Mouse (Mus musculus) urinary bladder, postnatal 25 days (tissue): ENCODE results near the gene Heatr1.
"Not testable (repeated sequence)": the region's sequence is repeated elsewhere in the genome, so short reads cannot be mapped to it uniquely, and the experiment has no call there.

Experiments used
- DNase-seq: peaks from one replicate; pipeline ENCODE4 v3.0.0; 2022; ENCODE audit warnings: low spot score

The Heatr1 gene

DNA sequence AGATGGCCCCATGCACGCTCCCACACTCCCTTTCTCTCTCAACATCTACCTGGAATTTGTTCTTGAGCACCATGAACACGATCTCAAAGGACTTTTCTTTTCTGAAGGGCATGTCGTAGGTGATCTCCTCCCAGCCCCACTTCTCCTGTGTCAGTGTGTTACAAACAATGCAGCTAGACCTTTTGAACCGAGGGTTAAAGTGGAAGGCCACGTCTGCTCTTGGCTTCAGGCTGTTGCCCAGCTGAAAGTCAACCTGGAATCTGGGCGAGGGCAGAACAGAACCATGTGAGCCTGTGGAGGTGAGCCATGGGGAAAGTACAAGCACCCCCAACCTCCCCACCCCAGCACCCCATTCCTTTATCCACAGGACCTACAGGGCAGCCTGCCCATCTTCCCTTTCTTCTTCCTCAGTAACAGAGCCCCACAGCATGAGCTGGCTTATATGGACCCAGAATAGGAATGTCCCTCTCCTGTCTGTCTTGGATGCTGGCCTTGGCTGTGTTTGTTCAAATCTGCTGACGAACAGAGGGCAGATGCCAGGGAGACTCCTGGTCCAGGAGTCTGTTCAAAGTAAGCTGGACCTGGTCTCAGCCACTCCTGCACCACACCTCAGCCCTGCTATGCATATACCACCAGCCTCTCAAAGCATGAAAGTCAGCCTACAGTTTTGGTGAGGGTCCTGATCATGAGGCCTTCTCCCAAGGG, 60.0 kb downstream of the Heatr1 start:
- DNase-seq, result no peak

DNA sequence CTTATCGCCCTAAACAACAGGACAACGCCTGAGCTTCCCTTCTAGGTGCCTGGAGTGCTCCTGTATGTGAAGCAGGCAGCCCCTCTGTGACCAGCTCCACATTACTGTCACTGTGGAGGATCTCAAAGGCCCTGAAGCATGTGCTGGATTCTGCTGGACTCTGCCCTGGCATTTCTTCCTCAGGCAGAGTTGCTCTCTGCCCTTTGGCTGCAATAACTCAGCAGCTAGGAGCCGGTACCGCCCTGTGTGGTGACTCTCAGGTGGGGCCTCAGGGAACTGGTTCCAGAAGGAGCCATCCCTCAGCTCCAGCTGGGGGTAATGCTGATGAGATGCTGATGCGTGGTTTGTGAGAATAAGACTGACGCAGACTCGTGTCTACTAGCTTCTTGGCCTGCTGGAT, 61.9 kb downstream of the Heatr1 start:
- no peak for DNase-seq

DNA sequence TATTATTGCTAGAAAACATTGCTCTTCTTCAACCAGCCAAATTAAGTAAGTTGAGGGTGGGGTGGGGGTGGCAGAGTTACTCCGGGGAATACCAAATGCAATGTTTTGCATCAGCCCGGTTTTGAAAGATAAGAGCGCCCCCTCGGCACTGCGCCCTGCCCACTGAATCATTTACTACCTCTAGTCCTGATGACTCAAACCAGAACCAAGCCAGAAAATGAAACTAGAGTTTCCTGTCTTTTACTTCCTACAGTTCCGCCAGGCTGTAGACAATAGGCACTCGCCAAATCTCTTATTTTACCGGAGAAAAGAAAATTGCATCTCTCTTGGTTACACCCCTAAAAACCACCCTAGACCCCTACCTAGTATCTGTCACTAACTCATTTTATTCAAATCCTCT, 65.6 kb downstream of the Heatr1 start:
- DNase-seq, result peak; percentile 41

DNA sequence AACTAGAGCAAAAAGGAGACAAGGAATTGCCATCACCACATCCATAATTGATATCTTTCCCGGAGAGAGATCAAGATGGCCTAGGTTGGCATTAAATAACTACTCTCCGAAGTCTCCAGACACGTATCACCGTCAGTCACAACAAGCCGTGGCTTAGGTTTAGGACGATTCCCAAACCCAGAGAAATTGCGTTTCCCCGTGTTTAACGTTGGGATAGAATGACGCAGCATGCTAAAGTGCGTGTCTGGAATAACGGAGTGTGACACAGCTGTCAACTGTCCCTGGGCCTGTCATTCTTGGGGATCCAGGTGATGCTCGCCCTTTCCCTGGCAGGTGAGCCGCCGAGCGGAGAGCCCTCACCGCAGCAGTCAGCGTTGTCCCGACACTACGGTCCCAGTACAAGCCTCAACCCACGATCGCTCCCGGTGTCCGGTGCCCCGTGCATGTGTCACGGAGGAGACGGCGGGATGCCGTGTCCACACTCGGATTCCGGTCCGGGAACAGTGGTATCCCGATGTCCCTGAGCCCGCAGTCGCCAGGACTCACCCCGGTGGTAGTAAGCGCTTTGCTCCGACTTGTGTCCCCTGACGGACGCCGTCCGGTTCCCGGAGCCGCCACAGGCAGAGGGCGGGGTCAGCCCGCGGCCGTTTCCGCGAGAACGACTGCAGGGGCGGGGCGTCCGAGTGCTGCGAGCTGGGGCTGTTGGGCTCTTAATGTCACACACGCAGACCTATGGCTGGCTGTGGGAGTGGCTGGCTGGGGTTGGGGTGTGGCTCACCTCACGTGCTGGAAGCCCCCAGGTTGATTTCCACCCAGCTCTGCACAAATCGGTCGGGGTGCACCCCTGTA, 66.3 kb downstream of the Heatr1 start:
- peak; percentile 88 for DNase-seq

DNA sequence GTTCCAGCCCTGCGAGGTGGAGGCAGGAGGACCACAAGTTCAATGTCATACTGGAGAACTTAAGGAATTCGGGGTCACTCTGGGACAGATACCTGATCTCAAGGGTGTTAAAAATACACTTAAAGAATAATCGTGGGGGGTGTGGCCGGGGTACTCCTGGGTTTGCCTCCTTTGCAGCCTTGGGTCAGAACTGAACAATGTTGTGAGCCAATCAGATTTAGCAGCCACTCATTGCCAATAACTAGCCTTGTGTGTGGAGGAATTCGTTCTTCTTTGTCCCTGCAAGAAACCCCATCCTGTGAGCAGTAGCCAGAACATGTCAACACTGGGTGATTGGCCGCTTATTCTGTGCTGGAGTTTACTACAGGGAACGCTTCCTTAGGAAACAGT, 66.9 kb downstream of the Heatr1 start:
- no peak for DNase-seq

DNA sequence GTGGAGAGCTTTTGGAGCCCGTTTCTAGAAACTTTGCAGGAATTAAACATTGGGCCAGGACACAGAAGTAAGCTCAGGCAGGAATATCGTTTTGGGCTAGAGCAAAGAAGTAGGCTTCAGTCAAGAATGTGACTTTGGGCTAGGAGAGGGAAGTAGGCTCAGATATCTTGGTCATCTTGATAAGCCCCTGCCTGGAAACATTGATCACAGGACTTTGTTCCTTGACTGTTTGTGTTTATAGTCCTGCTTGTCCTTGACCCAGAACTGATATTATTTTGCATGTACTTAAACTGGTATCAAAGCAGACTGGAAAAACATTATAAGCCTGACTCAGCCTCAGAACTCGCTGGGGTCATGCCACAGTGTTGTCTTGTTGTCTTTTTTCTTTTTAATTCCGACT, 67.8 kb downstream of the Heatr1 start:
- DNase-seq, result no peak

DNA sequence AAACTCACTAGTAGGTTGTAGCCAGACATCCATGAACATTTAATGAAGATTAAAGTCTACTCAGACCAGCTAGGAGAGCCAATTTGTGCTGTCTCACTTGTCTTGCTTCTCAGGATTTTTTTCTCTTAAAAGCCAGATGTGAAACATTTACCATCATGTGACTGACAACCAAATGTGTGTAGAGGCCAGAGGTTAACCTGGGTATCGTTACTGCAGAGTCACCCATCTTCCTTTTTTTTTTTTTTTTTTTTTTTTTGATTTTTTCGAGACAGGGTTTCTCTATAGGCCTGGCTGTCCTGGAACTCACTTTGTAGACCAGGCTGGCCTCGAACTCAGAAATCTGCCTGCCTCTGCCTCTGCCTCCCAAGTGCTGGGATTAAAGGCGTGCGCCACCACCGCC, 69.3 kb downstream of the Heatr1 start:
- not testable (repeated sequence) for DNase-seq

DNA sequence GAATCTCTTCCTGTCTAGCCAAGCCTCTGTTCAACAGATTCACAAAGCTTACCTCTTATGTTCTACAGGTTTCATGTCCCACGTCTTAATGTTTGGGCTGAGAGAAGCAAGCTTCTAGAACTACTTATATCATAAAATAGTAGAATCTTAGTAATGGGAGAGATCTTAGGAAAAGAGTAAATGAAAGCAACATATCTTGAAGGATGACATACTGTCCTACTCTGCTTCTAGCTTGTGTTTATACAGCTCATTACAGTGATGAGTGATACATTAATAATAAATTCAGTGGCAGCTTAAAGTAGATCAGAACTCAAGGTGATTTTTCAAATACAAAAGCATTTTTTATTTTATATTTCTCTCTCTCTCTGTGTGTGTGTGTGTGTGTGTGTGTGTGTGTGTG, 70.0 kb downstream of the Heatr1 start, which contains the start of gene Lgals8:
Gene Lgals8 (minus strand): TSS at position 101 of the 400 bp plus-strand sequence.
- no peak for DNase-seq

DNA sequence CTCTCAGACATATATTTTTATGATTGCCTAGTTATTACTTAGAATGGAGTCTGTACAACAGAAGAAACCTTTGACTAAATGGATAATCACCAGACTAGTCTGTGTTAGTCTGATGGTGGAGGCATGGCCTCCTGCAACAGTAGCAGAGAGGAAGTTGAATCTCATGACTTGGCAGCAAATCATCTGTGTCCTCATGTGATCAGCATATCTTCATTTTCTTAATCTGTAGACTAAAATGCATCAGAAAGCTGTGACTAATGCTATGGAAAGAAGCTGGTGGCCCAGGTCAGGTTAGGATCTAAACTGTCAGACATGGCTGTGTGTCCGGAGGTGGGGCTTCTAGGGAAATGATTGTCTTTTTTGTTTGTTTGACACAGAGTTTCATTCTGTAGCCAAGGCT, 73.7 kb downstream of the Heatr1 start:
- no peak for DNase-seq

DNA sequence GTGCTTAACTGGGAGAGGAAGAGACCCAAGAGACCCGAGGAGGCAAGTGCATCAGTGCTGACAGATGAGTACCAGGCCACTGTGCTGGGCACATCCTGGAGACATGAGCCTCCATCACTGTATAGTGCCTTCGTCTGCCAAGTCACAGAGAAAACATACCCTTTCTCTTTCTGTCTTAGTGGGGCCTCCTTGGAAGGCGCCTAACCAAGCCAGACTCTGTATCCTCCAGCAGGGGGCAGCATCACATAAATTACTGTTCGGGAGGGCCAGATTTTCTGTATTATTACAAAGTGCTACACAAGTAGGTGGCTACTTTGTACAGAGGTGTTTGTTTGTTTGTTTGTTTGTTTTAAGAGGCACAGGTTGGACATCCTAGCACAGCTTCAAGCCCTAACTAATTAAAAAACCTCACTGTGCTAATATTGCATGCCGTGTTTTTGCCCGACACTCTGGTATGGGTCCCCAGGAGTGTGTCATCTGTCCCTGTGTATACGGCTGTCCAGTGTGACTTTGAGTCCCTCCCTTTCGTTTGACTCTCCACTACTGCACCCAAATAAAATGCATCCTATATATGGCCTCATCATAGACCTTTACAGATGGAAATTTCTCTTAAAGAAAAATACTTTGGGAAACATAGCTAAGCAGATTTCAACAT, 79.0 kb downstream of the Heatr1 start:
- DNase-seq, result peak; percentile 75

DNA sequence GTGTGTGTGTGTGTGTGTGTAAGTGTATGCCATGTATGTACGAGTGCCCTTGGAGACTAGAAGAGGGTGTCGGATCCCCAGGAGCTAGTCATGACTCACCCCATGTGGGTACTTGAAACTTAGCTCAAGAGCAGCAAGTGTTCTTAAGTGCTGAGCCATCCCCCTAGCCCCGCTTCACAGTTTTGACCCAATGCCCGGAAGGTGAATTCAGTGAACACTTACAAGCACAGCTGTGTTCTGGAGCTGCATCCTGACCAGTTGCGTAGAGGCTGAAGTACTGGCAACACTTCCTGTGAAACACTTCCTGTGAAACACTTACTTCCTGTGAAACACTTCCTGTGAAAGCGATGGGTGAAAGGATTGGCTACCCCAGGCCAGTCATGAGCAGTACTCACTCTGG, 80.4 kb downstream of the Heatr1 start:
- DNase-seq, result no peak

DNA sequence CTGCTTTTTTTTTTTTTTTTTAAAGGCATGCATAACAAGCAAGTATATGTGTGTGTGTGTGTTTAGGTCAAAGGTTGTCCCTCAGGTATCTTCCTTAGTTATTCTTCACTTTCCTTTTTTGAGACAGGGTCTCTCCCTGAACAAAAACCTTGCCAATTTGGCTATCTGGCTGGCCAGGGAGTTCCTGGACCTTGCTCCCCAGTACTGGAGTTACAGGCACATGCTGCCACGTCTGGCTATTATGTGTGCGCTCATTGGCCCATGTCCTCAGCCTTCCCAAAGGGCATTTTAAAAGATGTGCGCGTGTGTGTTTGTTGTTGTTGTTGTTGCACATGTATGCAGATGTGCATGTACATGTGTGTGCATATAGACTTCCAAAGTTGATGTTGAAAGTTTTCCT, 82.1 kb downstream of the Heatr1 start:
- no peak for DNase-seq

DNA sequence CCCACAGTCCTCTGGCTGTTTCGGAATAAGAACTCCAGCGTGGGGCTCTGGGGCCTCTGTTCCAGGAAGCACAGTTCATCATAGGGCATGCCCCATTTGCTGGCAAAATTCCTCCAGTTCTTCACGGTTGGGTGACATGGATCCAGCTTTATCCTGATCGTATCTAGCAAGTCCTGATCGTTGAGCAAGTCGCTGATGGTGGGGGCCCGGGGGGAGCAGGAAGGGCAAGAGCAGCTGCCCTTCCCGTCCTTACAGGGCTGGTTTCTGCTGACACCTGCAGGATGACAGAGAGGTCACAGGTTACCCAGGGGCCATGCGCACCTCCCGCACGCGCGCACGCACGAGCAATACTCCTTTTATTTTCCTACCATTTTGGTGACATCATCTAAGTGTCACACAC, 83.5 kb downstream of the Heatr1 start:
- DNase-seq, result no peak

DNA sequence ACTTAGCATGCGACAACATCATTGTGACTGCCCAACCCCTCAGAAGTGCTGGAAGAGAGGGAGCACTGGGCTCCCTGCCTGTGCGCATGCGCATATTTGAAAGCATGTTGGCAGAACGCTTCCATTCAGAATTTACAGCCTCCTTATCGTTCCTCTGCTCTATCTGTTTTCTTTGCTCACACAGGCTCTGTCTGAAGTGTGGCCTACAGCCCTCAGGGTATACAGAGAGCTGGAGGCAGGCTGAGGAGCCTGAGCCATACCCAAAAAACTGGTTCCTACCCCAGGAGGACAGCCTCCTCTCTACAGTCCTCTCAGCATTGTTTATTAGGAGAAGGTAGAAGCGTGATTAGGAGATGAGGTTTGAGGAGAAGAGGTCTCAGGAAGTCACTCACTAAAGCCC, 85.0 kb downstream of the Heatr1 start:
- no peak for DNase-seq

DNA sequence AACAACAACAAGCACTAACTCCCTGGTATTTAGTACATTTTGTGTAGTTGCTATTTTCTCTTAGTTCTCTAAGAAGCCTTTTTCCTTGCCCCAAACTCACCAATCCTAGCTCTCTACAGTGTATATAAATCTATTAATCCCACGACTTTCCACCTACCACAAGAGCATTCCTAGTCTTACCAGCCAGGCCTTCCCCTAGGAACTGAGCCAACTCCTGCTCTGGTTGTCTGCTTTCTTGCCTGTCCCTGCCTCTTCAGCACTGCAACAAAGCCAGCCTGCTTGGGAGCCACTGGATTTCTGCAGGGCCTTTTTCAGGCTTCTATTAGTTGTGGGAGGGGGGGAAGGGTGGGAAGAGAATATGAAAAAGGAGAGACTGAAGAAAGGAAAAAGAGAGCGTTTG, 90.4 kb downstream of the Heatr1 start:
- DNase-seq, result no peak

DNA sequence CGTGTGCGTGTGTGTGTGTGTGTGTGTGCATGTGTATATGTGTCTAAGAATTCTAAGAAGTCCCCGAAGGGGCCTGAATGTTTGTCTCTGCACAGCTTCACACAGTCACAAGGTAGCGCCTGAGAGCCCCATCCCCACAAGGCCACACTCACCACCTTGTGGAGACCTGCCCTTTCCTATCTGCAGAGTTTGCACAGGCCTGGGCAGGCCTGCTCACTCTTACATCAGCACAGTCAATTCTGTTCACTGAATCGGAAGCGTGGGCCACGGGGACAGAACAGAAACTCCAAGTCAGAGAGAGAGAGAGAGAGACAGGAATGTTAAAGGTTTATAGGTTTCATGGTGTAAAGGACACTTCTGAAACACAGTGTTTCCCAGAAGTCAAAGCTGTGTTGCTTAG, 90.8 kb downstream of the Heatr1 start:
- DNase-seq, result peak; percentile 41
